Mouse (Mus musculus) thymus, postnatal 36 days (tissue): ENCODE results near the gene Apod.
"Not testable (repeated sequence)": the region's sequence is repeated elsewhere in the genome, so short reads cannot be mapped to it uniquely, and the experiment has no call there.

Source experiments
- DNase-seq, 2 experiments: peaks; one replicate each; pipeline ENCODE4 v3.0.0; 2022; ENCODE audit warnings: mixed read lengths in 2 of 2

Apod gene

GRCm38 (mm10) chr16:31314497-31315233, at the start of gene Apod:
TSS of gene Apod (minus strand) at chr16:31314808.
- DNase-seq = no peak

- DNase-seq = no peak
These were observed 49.3 kb upstream of the Apod start for GRCm38 (mm10) chr16:31363685-31364436.

GRCm38 (mm10) chr16:31359542-31359941, 44.9 kb upstream of the Apod start:
- no peak for DNase-seq

GRCm38 (mm10) chr16:31358991-31359390, 44.4 kb upstream of the Apod start:
- no peak for DNase-seq

- DNase-seq = no peak
These were observed 44.0 kb upstream of the Apod start for GRCm38 (mm10) chr16:31358576-31358975.

GRCm38 (mm10) chr16:31355882-31356281, 41.3 kb upstream of the Apod start:
- DNase-seq = no peak

GRCm38 (mm10) chr16:31354341-31355329, 40.0 kb upstream of the Apod start:
- peak; percentile 56 to 65 for DNase-seq

GRCm38 (mm10) chr16:31352996-31353395, 38.4 kb upstream of the Apod start:
- DNase-seq = no peak

- no peak for DNase-seq
These were observed 33.0 kb upstream of the Apod start for GRCm38 (mm10) chr16:31347581-31347980.

- no peak for DNase-seq
These were observed 28.4 kb upstream of the Apod start for GRCm38 (mm10) chr16:31342966-31343365.

- DNase-seq = no peak
These were observed 27.9 kb upstream of the Apod start for GRCm38 (mm10) chr16:31342556-31342955.

- no peak for DNase-seq
These were observed 24.7 kb upstream of the Apod start for GRCm38 (mm10) chr16:31339332-31339731.

- DNase-seq = no peak
These were observed 23.3 kb upstream of the Apod start for GRCm38 (mm10) chr16:31337956-31338355.

- no peak for DNase-seq
These were observed 20.2 kb upstream of the Apod start for GRCm38 (mm10) chr16:31334796-31335195.

- DNase-seq = no peak
These were observed 18.0 kb upstream of the Apod start for GRCm38 (mm10) chr16:31332586-31332985.

GRCm38 (mm10) chr16:31330970-31331369, 16.4 kb upstream of the Apod start:
- DNase-seq = not testable (repeated sequence)

GRCm38 (mm10) chr16:31329668-31330067, 15.1 kb upstream of the Apod start:
- DNase-seq = no peak

- no peak for DNase-seq
These were observed 13.3 kb upstream of the Apod start for GRCm38 (mm10) chr16:31327891-31328290.

- DNase-seq = no peak
These were observed 12.8 kb upstream of the Apod start for GRCm38 (mm10) chr16:31327430-31327829.

- no peak for DNase-seq
These were observed 12.1 kb upstream of the Apod start for GRCm38 (mm10) chr16:31326679-31327078.

GRCm38 (mm10) chr16:31325966-31326365, 11.4 kb upstream of the Apod start:
- DNase-seq = no peak

- no peak for DNase-seq
These were observed 10.5 kb upstream of the Apod start for GRCm38 (mm10) chr16:31325120-31325519.

GRCm38 (mm10) chr16:31321501-31321900, 6.9 kb upstream of the Apod start:
- DNase-seq = no peak
